Mouse (Mus musculus): ENCODE results near the gene Stum.

Gene Stum

DNA sequence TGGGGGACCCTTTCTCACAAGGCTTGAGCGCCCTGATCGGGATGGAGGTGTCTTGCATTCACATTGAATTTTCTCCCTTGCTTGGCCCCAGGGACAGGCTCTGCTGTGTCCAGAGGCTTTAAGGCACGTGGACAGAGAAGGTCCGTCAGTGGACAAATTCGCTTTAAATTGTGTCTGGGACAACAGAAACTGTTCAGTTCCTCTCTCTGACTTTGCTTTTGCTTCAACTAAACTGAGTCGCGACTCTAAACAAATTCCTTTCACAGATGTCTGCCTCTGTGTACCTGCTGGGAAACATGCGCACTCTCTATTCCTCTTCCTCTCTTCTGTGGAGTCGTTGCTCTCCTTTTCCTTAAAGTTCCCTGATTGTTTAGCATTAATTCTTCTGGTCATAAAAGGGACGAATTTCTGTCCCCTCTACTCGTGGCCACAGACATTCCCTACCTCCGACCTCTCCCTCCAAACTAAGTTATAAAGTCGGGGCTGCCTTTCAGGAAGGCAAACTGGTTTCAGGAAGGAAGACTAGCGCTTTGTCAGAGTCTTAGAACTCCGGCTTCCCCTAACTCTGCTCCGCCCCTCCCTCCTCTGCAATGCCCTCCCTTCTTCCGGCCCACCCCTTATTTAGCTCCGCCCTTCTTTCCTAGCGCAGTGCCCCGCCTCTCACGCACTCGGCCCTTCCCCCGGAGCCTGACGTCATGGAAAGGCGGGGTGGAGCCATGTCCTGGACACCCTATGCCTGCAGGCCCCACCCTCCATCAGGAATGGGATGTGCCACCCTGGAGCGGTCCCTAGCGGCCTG lies 96.2 kb downstream of the Stum start:
- DNase-seq (ENCODE audit: low read depth, low spot score) = peak; percentile 96

DNA sequence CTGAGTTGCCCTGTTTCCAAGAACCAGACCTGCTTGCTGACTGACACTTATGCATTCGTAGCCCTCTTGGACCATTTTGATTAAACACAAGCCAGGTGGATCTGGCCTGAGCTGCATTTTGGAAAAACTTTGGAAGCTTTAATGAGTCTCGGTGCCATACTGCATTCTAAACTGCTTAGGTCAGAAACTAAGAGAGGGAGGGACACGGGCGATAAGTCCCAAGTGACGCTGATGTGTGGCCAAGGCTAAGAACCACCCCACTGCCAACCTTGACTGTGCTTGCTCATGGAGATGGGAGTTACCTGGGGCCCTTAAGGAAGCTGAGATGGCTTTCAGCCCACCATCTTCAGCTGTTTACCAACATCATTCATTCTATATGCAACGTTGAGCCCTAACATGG lies 98.0 kb downstream of the Stum start:
- DNase-seq (ENCODE audit: low read depth, low spot score) = no peak

DNA sequence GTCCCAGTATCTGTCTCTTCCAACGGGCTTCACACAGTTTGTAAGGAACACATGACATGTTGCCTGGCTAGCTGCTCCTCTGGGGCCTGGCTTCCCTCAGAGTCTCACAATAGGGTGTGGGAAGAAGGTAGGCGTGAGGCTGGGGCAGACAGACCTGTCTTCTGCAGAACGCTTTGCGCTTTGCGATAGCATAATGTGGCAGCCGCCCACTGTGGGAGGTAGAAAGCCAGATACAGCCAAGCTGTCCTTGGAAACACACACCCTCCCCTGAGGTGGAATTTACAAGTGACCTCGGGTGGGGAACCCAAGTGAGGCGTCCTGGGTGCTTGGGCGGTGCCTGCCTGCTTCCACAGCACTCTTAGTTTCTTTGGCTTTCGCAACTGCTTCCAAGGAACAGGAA lies 98.8 kb downstream of the Stum start:
- no peak for DNase-seq (ENCODE audit: low read depth, low spot score)

DNA sequence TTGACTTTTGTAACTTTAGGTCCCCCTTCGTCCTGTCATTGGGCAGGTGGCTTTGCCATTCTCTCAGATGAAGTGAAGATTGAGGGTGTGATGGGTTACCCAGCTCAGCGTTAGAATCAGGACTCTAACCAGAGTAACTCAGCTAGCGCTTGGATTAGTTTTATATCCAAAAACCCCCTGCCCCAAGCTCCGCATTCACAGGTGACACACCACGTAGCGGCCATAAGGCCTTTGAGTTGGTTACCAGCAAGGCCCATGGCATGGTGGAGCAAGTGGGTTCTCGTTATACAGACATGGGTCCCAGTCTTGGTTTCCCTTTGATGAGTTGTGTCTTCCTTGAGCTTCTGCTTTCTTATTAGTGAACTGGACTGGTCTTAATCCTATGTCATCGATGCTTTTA lies 99.4 kb downstream of the Stum start:
- no peak for DNase-seq (ENCODE audit: low read depth, low spot score)

Data from CD4-positive helper T cell, adult 2 months (primary cell).